Mouse (Mus musculus) myocyte (in vitro differentiated cells): ENCODE results near the gene Lpin2. TPM values are rescaled to one million over a fixed set of nuclear protein-coding genes. Genes with fewer than 3 reads are reported as not detected.

Experiments used
- H3K27me3 ChIP-seq: one replicate; pipeline ENCODE4 v1.6.1; 2011; ENCODE audit not compliant: control insufficient read depth, insufficient read depth, insufficient read length
- H3K36me3 ChIP-seq: one replicate; pipeline ENCODE4 v1.6.1; 2011; ENCODE audit not compliant: control insufficient read depth, insufficient read depth
- H3K4me2 ChIP-seq: one replicate; pipeline ENCODE4 v1.6.1; 2011; ENCODE audit warnings: low read depth, control low read depth
- H3K4me3 ChIP-seq: one replicate; pipeline ENCODE4 v1.5.1; 2011; ENCODE audit warnings: mild to moderate bottlenecking, control low read depth, moderate library complexity
- H3K79me2 ChIP-seq: one replicate; pipeline ENCODE4 v1.6.1; 2011; ENCODE audit not compliant: control insufficient read depth, insufficient read depth
- H3ac ChIP-seq: one replicate; pipeline ENCODE4 v1.6.1; 2011; ENCODE audit not compliant: control insufficient read depth, insufficient read length
- CEBPB ChIP-seq: IDR thresholded peaks from 2 replicates; pipeline ENCODE4 v1.6.1; 2011; ENCODE audit warnings: mild to moderate bottlenecking, moderate library complexity; ENCODE audit not compliant: poor library complexity, insufficient read depth, severe bottlenecking
- E2F4 ChIP-seq: IDR thresholded peaks from one replicate; pipeline ENCODE4 v1.6.1; 2011; ENCODE audit warnings: mild to moderate bottlenecking, control low read depth, moderate library complexity; ENCODE audit not compliant: insufficient read depth
- MAX ChIP-seq: IDR thresholded peaks from one replicate; pipeline ENCODE4 v1.6.1; 2011; ENCODE audit warnings: low read depth, mild to moderate bottlenecking, control low read depth
- MYOD1 ChIP-seq, 3 experiments: IDR thresholded peaks; one replicate each; pipeline ENCODE4 v1.6.1; 2011; ENCODE audit warnings: control low read depth in 2 of 3, low read depth in 2 of 3, mild to moderate bottlenecking in 2 of 3, moderate library complexity in 1 of 3; ENCODE audit not compliant: insufficient read length in 2 of 3, control insufficient read depth in 1 of 3
- MYOG ChIP-seq, 3 experiments: IDR thresholded peaks; one replicate each; pipeline ENCODE4 v1.6.1; 2011; ENCODE audit warnings: control low read depth in 2 of 3, low read depth in 2 of 3, mild to moderate bottlenecking in 2 of 3; ENCODE audit not compliant: insufficient read length in 2 of 3, control insufficient read depth in 1 of 3, insufficient read depth in 1 of 3
- POLR2A ChIP-seq: IDR thresholded peaks from one replicate; pipeline ENCODE4 v1.6.1; 2011; ENCODE audit warnings: low read depth, mild to moderate bottlenecking, control low read depth, moderate library complexity; ENCODE audit not compliant: insufficient read length
- POLR2AphosphoS2 ChIP-seq: IDR thresholded peaks from one replicate; pipeline ENCODE4 v1.6.1; 2011; ENCODE audit warnings: low read depth, control low read depth; ENCODE audit not compliant: insufficient read length
- REST ChIP-seq: IDR thresholded peaks from one replicate; pipeline ENCODE4 v1.6.1; 2011; ENCODE audit warnings: mild to moderate bottlenecking, control low read depth, moderate library complexity; ENCODE audit not compliant: insufficient read depth, insufficient read length
- SRF ChIP-seq: IDR thresholded peaks from one replicate; pipeline ENCODE4 v1.6.1; 2011; ENCODE audit warnings: low read depth; ENCODE audit not compliant: control insufficient read depth, insufficient read length
- TCF12 ChIP-seq: IDR thresholded peaks from one replicate; pipeline ENCODE4 v1.6.1; 2011; ENCODE audit warnings: mild to moderate bottlenecking, control low read depth; ENCODE audit not compliant: poor library complexity, insufficient read depth, severe bottlenecking
- TCF3 ChIP-seq: IDR thresholded peaks from one replicate; pipeline ENCODE4 v1.6.1; 2011; ENCODE audit warnings: low read depth, control low read depth; ENCODE audit not compliant: insufficient read length
- USF1 ChIP-seq: IDR thresholded peaks from one replicate; pipeline ENCODE4 v1.6.1; 2011; ENCODE audit warnings: low read depth, mild to moderate bottlenecking, control low read depth, moderate library complexity
- polyA plus RNA-seq: library from polyadenylated mRNA; unstranded; fragments of >200 nt; fragmentation: generic; extraction: Trizol; gene quantifications from one replicate; pipeline ENCODE4 v1.2.1, GENCODE M21; 2012; ENCODE audit warnings: missing spikeins

The Lpin2 gene
- polyA plus RNA-seq, 1 experiment = 6.4 TPM

GRCm38 (mm10) chr17:71233210-71233609 lies 50.9 kb downstream of the Lpin2 start:
- Histone ChIP-seq H3ac (no peak overlapping the region), H3K36me3 (peaks cover 14% of the 10 kb centered on the region), H3K79me2 (no peaks in the 10 kb centered on the region), H3K27me3 (no peaks in the 10 kb centered on the region), H3K4me3 (no peak overlapping the region), H3K4me2 (no peak overlapping the region)
- TF ChIP-seq SRF (no peak), REST (no peak), CEBPB (no peak), MYOG (IDR thresholded peaks at IDR 0.05; ENCODE audit: control insufficient read depth in 1 of 3, insufficient read depth in 1 of 3, insufficient read length in 2 of 3, low read depth in 2 of 3) (no peak), USF1 (no peak), TCF12 (no peak), MAX (no peak), MYOD1 (IDR thresholded peaks at IDR 0.05; ENCODE audit: control insufficient read depth in 1 of 3, insufficient read length in 2 of 3, low read depth in 2 of 3) (no peak), E2F4 (no peak), TCF3 (no peak), POLR2A (no peak), POLR2AphosphoS2 (no peak)

GRCm38 (mm10) chr17:71234041-71234594 lies 51.8 kb downstream of the Lpin2 start:
- Histone ChIP-seq H3K36me3 (peaks cover 18% of the 10 kb centered on the region), H3K4me3 (no peak overlapping the region), H3ac (no peak overlapping the region), H3K79me2 (no peaks in the 10 kb centered on the region), H3K27me3 (no peaks in the 10 kb centered on the region), H3K4me2 (no peak overlapping the region)
- no peak for TF ChIP-seq MYOD1 (IDR thresholded peaks at IDR 0.05; ENCODE audit: control insufficient read depth in 1 of 3, insufficient read length in 2 of 3, low read depth in 2 of 3)
- no peak for TF ChIP-seq POLR2A
- TF ChIP-seq E2F4 = no peak
- no peak for TF ChIP-seq POLR2AphosphoS2
- no peak for TF ChIP-seq REST
- TF ChIP-seq MAX = no peak
- no peak for TF ChIP-seq SRF
- TF ChIP-seq USF1 = no peak
- no peak for TF ChIP-seq MYOG (IDR thresholded peaks at IDR 0.05; ENCODE audit: control insufficient read depth in 1 of 3, insufficient read depth in 1 of 3, insufficient read length in 2 of 3, low read depth in 2 of 3)

GRCm38 (mm10) chr17:71235229-71235958 lies 53.0 kb downstream of the Lpin2 start:
- Histone ChIP-seq H3K4me2 (no peak overlapping the region), H3K79me2 (no peaks in the 10 kb centered on the region), H3K4me3 (no peak overlapping the region), H3ac (no peak overlapping the region), H3K36me3 (peaks cover 21% of the 10 kb centered on the region), H3K27me3 (no peaks in the 10 kb centered on the region)
- TF ChIP-seq CEBPB (no peak), TCF3 (no peak), USF1 (no peak), MYOD1 (IDR thresholded peaks at IDR 0.05; ENCODE audit: control insufficient read depth in 1 of 3, insufficient read length in 2 of 3, low read depth in 2 of 3) (no peak), SRF (no peak), MYOG (IDR thresholded peaks at IDR 0.05; ENCODE audit: control insufficient read depth in 1 of 3, insufficient read depth in 1 of 3, insufficient read length in 2 of 3, low read depth in 2 of 3) (no peak), REST (no peak), MAX (no peak), POLR2AphosphoS2 (no peak), TCF12 (no peak), POLR2A (no peak), E2F4 (no peak)

DNA sequence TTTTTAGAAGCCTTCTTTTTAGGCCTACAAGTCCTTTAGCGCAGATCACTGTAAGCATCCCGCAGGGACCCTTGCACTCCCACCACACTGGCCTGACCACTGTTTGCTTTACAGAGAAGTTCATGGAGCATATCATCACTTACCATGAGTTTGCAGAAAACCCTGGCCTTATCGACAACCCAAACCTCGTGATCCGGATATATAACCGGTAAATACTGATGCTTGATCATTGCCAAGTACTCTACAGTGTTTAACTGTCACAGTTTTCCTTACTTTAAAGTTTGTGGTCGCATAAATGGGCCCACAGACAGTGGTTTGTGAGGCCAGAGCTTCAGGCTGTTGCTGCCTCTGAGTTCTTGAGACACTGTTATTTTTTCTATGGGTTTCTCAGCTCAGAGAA lies 56.1 kb downstream of the Lpin2 start:
- peaks cover 33% of the 10 kb centered on the region for H3K36me3 ChIP-seq
- H3K27me3 ChIP-seq = no peaks in the 10 kb centered on the region
- no peaks in the 10 kb centered on the region for H3K79me2 ChIP-seq
- no peak for TF ChIP-seq MYOD1 (IDR thresholded peaks at IDR 0.05; ENCODE audit: control insufficient read depth in 1 of 3, insufficient read length in 2 of 3, low read depth in 2 of 3)
- TF ChIP-seq MAX = no peak
- no peak for TF ChIP-seq REST
- TF ChIP-seq E2F4 = no peak
- no peak for TF ChIP-seq SRF
- no peak for TF ChIP-seq POLR2AphosphoS2
- no peak for TF ChIP-seq MYOG (IDR thresholded peaks at IDR 0.05; ENCODE audit: control insufficient read depth in 1 of 3, insufficient read depth in 1 of 3, insufficient read length in 2 of 3, low read depth in 2 of 3)
- no peak for TF ChIP-seq CEBPB
- no peak for TF ChIP-seq POLR2A
- no peak for TF ChIP-seq TCF3
- no peak for TF ChIP-seq TCF12
- no peak for TF ChIP-seq USF1
- H3K4me3 ChIP-seq = no peak overlapping the region
- no peak overlapping the region for H3ac ChIP-seq
- H3K4me2 ChIP-seq = no peak overlapping the region
